Mouse (Mus musculus): Measurements from ENCODE around the gene Arcn1.

GRCm38 (mm10) chr9:44711602-44712001, 56.0 kb downstream of the Arcn1 start:
- TF ChIP-seq CTCF (IDR thresholded peaks at IDR 0.05; ENCODE audit: low read depth) = 0 out of 2 replicates have a peak, but pooled peaks have one; percentile 6
- TF ChIP-seq EP300 (optimal IDR thresholded peaks at IDR 0.05) = no peak
